Mouse (Mus musculus) heart, adult 2 months (tissue): ENCODE measurements around the gene Pdgfra. TPM values are rescaled to one million over a fixed set of nuclear protein-coding genes. Genes with fewer than 3 reads are reported as not detected.
A peak's percentile ranks its signal among the peaks of the same experiment; 100 is the strongest.

Source experiments
- DNase-seq, 2 experiments: peaks; one replicate each; pipeline ENCODE4 v3.0.0; 2021
- H3K27ac ChIP-seq: fragments of 200-600 bp; 2 replicates; pipeline ENCODE4 v1.8.1; 2022
- H3K27me3 ChIP-seq: fragments of 200-500 bp; 2 replicates; pipeline ENCODE4 v1.6.1; 2012; ENCODE audit warnings: mild to moderate bottlenecking, low read length, inconsistent platforms, mixed read lengths; ENCODE audit not compliant: control insufficient read depth, insufficient read depth
- H3K36me3 ChIP-seq: fragments of 200-500 bp; 2 replicates; pipeline ENCODE4 v1.6.1; 2012; ENCODE audit warnings: low read length, inconsistent platforms; ENCODE audit not compliant: control insufficient read depth, insufficient read depth
- H3K4me1 ChIP-seq: fragments of 200-500 bp; 2 replicates; pipeline ENCODE4 v1.6.1; 2011; ENCODE audit warnings: low read length; ENCODE audit not compliant: control insufficient read depth, insufficient read depth
- H3K4me3 ChIP-seq: fragments of 200-600 bp; 2 replicates; pipeline ENCODE4 v1.8.1; 2022
- H3K79me2 ChIP-seq: fragments of 200-500 bp; replicated peaks from 2 replicates; pipeline ENCODE4 v1.6.1; 2012; ENCODE audit warnings: mild to moderate bottlenecking, inconsistent platforms, low read length, moderate library complexity, mixed read lengths; ENCODE audit not compliant: control insufficient read depth, insufficient read depth
- H3K9ac ChIP-seq: fragments of 200-500 bp; 2 replicates; pipeline ENCODE4 v1.6.1; 2012; ENCODE audit warnings: low read depth, mild to moderate bottlenecking, control low read depth, inconsistent platforms, low read length, mixed read lengths
- CTCF ChIP-seq: fragments of 200-600 bp; IDR thresholded peaks from 2 replicates; pipeline ENCODE4 v1.8.1; 2022; ENCODE audit warnings: antibody characterized with exemption, mild to moderate bottlenecking, moderate library complexity
- EP300 ChIP-seq: fragments of 200-500 bp; IDR thresholded peaks from 2 replicates; pipeline ENCODE4 v1.6.1; 2011; ENCODE audit warnings: low read depth, low read length, control low read depth; ENCODE audit not compliant: insufficient read depth
- POLR2A ChIP-seq: fragments of 200-500 bp; IDR thresholded peaks from 2 replicates; pipeline ENCODE4 v1.6.1; 2011; ENCODE audit warnings: mild to moderate bottlenecking, low read depth, low read length, control low read depth; ENCODE audit not compliant: insufficient read depth
- WGBS: fragments of 180-500 bp; shearing (Covaris S2); methylation state at CpG from one replicate; pipeline ENCODE4 v1.1.7; 2018; 5-methylcytosine and 5-hydroxymethylcytosine counted together
- intact Hi-C: fragments of 180-260 bp; cut with DNase I; formaldehyde crosslinking; loops from one replicate; pipeline ENCODE4 v1.15.1; 2025
- microRNA-seq, 2 experiments: library from miRNA; unstranded; fragments of <30 nt; microRNA quantifications; one replicate each; pipeline ENCODE4 v1.2.0; 2021
- polyA plus RNA-seq: library from polyadenylated mRNA; depleted of rRNA; stranded (reverse); fragments of >200 nt; gene quantifications from 2 replicates; pipeline ENCODE4 v1.2.3, GENCODE M21; 2012; rRNA removed
- total RNA-seq, 2 experiments: library from RNA; stranded (reverse); gene quantifications; 2 replicates each; pipeline ENCODE4 v1.2.3; 2021

Pdgfra gene
- total and polyA plus RNA-seq, 3 experiments, result 11.8 to 29.3 (median 27.8) TPM

GRCm38 (mm10) chr5:75215678-75216256, 63.7 kb downstream of the Pdgfra start:
- Histone ChIP-seq H3K27ac (no peak overlapping the region), H3K4me1 (no peaks in the 10 kb centered on the region), H3K36me3 (no peaks in the 10 kb centered on the region), H3K27me3 (no peaks in the 10 kb centered on the region), H3K9ac (no peak overlapping the region), H3K4me3 (no peak overlapping the region), H3K79me2 (no peaks in the 10 kb centered on the region)
- intact Hi-C loops, result no loop called here
- DNase-seq, result no peak
- TF ChIP-seq CTCF (no peak), EP300 (no peak), POLR2A (no peak)
- WGBS, result 79% methylated on average over 7 of the region's 7 CpGs

GRCm38 (mm10) chr5:75221610-75222009, 69.5 kb downstream of the Pdgfra start:
- H3K27me3 ChIP-seq, result no peaks in the 10 kb centered on the region
- no peaks in the 10 kb centered on the region for H3K36me3 ChIP-seq
- DNase-seq, result no peak
- no peaks in the 10 kb centered on the region for H3K4me1 ChIP-seq
- intact Hi-C loops, result no loop called here
- H3K4me3 ChIP-seq, result no peak overlapping the region
- TF ChIP-seq EP300 (no peak), CTCF (no peak), POLR2A (no peak)
- H3K79me2 ChIP-seq, result no peaks in the 10 kb centered on the region
- WGBS, result 77% methylated on average over 10 of the region's 10 CpGs
- H3K9ac ChIP-seq, result no peak overlapping the region
- no peak overlapping the region for H3K27ac ChIP-seq

GRCm38 (mm10) chr5:75222491-75223265, 70.6 kb downstream of the Pdgfra start:
- H3K27ac ChIP-seq, result no peak overlapping the region
- intact Hi-C loops, result no loop called here
- H3K79me2 ChIP-seq, result no peaks in the 10 kb centered on the region
- H3K9ac ChIP-seq, result no peak overlapping the region
- no peak for TF ChIP-seq CTCF
- no peak for TF ChIP-seq POLR2A
- no peak for TF ChIP-seq EP300
- DNase-seq, result no peak
- 84% methylated on average over 10 of the region's 10 CpGs for WGBS
- H3K36me3 ChIP-seq, result no peaks in the 10 kb centered on the region
- H3K4me1 ChIP-seq, result no peaks in the 10 kb centered on the region
- H3K27me3 ChIP-seq, result no peaks in the 10 kb centered on the region
- no peak overlapping the region for H3K4me3 ChIP-seq

- no peaks in the 10 kb centered on the region for H3K4me1 ChIP-seq
- no peak overlapping the region for H3K9ac ChIP-seq
- DNase-seq, result no peak
- H3K36me3 ChIP-seq, result no peaks in the 10 kb centered on the region
- H3K79me2 ChIP-seq, result no peaks in the 10 kb centered on the region
- H3K27ac ChIP-seq, result no peak overlapping the region
- no peak for TF ChIP-seq POLR2A
- TF ChIP-seq EP300, result no peak
- TF ChIP-seq CTCF, result peak; percentile 43
- no peaks in the 10 kb centered on the region for H3K27me3 ChIP-seq
- WGBS, result 22% methylated on average over 2 of the region's 2 CpGs
- H3K4me3 ChIP-seq, result no peak overlapping the region
- intact Hi-C loops, result no loop called here
Observed at GRCm38 (mm10) chr5:75238363-75238762, 86.3 kb downstream of the Pdgfra start.

GRCm38 (mm10) chr5:75238928-75239777, 87.1 kb downstream of the Pdgfra start:
- Histone ChIP-seq H3K27ac (no peak overlapping the region), H3K27me3 (no peaks in the 10 kb centered on the region), H3K9ac (no peak overlapping the region), H3K4me1 (no peaks in the 10 kb centered on the region), H3K36me3 (no peaks in the 10 kb centered on the region), H3K79me2 (no peaks in the 10 kb centered on the region), H3K4me3 (no peak overlapping the region)
- DNase-seq, result no peak
- WGBS, result 80% methylated on average over 15 of the region's 15 CpGs
- TF ChIP-seq CTCF, result no peak
- no peak for TF ChIP-seq POLR2A
- no peak for TF ChIP-seq EP300
- intact Hi-C loops, result no loop called here

GRCm38 (mm10) chr5:75247070-75247740, 95.1 kb downstream of the Pdgfra start:
- Histone ChIP-seq H3K79me2 (no peaks in the 10 kb centered on the region), H3K4me3 (no peak overlapping the region), H3K4me1 (no peaks in the 10 kb centered on the region), H3K27me3 (peaks cover 1% of the 10 kb centered on the region; the same call in 1 of the 2 replicates), H3K9ac (no peak overlapping the region), H3K27ac (no peak overlapping the region), H3K36me3 (no peaks in the 10 kb centered on the region)
- intact Hi-C loops, result no loop called here
- WGBS, result 43% methylated on average over 25 of the region's 25 CpGs
- TF ChIP-seq EP300 (no peak), POLR2A (no peak), CTCF (no peak)
- DNase-seq, result no peak

Small RNA genes within 50 kb of the gene (microRNA-seq; reads per million reads assigned to microRNA genes)
- gene Mir7025, result 1.2 to 2.2 reads per million in 2 experiments

Other genes with a start within 250 kb of the Pdgfra start
- gene Chic2, start 107.5 kb upstream of the Pdgfra start, total RNA-seq, result 10 to 100 TPM; 16.8 to 19.2 TPM
- gene Chic2, start 107.5 kb upstream of the Pdgfra start, polyA plus RNA-seq, result 3.7 and 8.6 TPM in 2 replicates
- gene Gsx2, start 76.7 kb upstream of the Pdgfra start, total RNA-seq, result not detected
- not detected in 2 replicates for gene Gsx2, start 76.7 kb upstream of the Pdgfra start, polyA plus RNA-seq